In genomic region chr11:23846016-23846815, GRCm38 (mm10) we compare ENCODE assay signal across 10 mouse cellular contexts. TPM values are rescaled to one million over a fixed set of nuclear protein-coding genes. Genes with fewer than 3 reads are reported as not detected.
DNase-seq lines count a peak whose midpoint lies in the region; ATAC-seq and TF ChIP-seq lines count a peak whose summit lies in the region.
"Had no signal": no experiment of that assay in that cellular context is flagged by ENCODE, and none has a peak within 500 bp of the region (broad histone marks: within the 10 kb centered on the region; RNA-seq: fewer than 3 reads in every experiment).

No protein-coding gene starts in this region.

- no peaks in the 10 kb centered on the region for H3K79me2 ChIP-seq in CH12.LX (replicated peaks; ENCODE audit: control insufficient read depth, extremely low read depth, insufficient read depth, poor library complexity, severe bottlenecking)
- H3K79me2 ChIP-seq in myocyte (ENCODE audit: control insufficient read depth, insufficient read depth) = no peaks in the 10 kb centered on the region

- TF ChIP-seq POLR2A in CH12.LX (IDR thresholded peaks at IDR 0.05; ENCODE audit: low read depth, low read length) (no peak), myocyte (IDR thresholded peaks at IDR 0.05; ENCODE audit: insufficient read length, low read depth) (no peak)

- H3K36me3 ChIP-seq in CH12.LX (replicated peaks in 1 of 2; ENCODE audit: control insufficient read depth in 1 of 2, insufficient read depth in 1 of 2, low read length in 1 of 2) = no peaks in the 10 kb centered on the region
- H3K36me3 ChIP-seq in heart, postnatal 0 days (replicated peaks; ENCODE audit: control insufficient read depth, insufficient read depth, low read length) = no peaks in the 10 kb centered on the region
- no peaks in the 10 kb centered on the region for H3K36me3 ChIP-seq in myocyte (ENCODE audit: control insufficient read depth, insufficient read depth)
- no peaks in the 10 kb centered on the region for H3K36me3 ChIP-seq in hindbrain, embryonic 11.5 days (ENCODE audit: control insufficient read depth, insufficient read depth, low read length)
- no peaks in the 10 kb centered on the region for H3K36me3 ChIP-seq in intestine, embryonic 16.5 days (ENCODE audit: control insufficient read depth, insufficient read depth, low read length)
- H3K36me3 ChIP-seq: midbrain, embryonic 15.5 days had no signal

- no peak for TF ChIP-seq RAD21 in CH12.LX (IDR thresholded peaks at IDR 0.05; ENCODE audit: low read depth, low read length)

- H3K4me3 ChIP-seq in CH12.LX (replicated peaks in 1 of 3; ENCODE audit: low read depth in 2 of 3, low read length in 2 of 3, poor library complexity in 1 of 3) = no peak overlapping the region
- no peak overlapping the region for H3K4me3 ChIP-seq in heart, postnatal 0 days (ENCODE audit: low read depth, low read length)
- H3K4me3 ChIP-seq in myocyte = no peak overlapping the region
- no peak overlapping the region for H3K4me3 ChIP-seq in hindbrain, embryonic 11.5 days (ENCODE audit: low read depth, low read length)
- no peak overlapping the region for H3K4me3 ChIP-seq in intestine, embryonic 16.5 days (ENCODE audit: low read length)
- H3K4me3 ChIP-seq: midbrain, embryonic 15.5 days had no signal

- in situ Hi-C loops in CH12.LX (cut with MboI; ENCODE audit: low pct_ligation_motif_present, low pct_unique_long_range_greater_than_20kb, low sequenced_read_pairs) = no loop called here

- H3K9me3 ChIP-seq in CH12.LX (replicated peaks; ENCODE audit: low read length) = no peaks in the 10 kb centered on the region
- H3K9me3 ChIP-seq in heart, postnatal 0 days (replicated peaks; ENCODE audit: control insufficient read depth, low read length) = no peaks in the 10 kb centered on the region
- H3K9me3 ChIP-seq in hindbrain, embryonic 11.5 days (ENCODE audit: control insufficient read depth, low read length) = no peaks in the 10 kb centered on the region
- H3K9me3 ChIP-seq in intestine, embryonic 16.5 days (ENCODE audit: control insufficient read depth, low read length) = no peaks in the 10 kb centered on the region
- H3K9me3 ChIP-seq: midbrain, embryonic 15.5 days had no signal

- no peak overlapping the region for H3ac ChIP-seq in myocyte (ENCODE audit: control insufficient read depth, insufficient read length)

- peaks cover 0 to 28% of the 10 kb centered on the region in 2 experiments; a peak in 2 of 4 replicates for H3K4me1 ChIP-seq in CH12.LX (ENCODE audit: control insufficient read depth in 1 of 2, insufficient read depth in 2 of 2)
- H3K4me1 ChIP-seq in heart, postnatal 0 days (ENCODE audit: control insufficient read depth, insufficient read depth) = no peaks in the 10 kb centered on the region
- H3K4me1 ChIP-seq in hindbrain, embryonic 11.5 days (replicated peaks; ENCODE audit: control insufficient read depth, insufficient read depth, low read length) = no peaks in the 10 kb centered on the region
- no peaks in the 10 kb centered on the region for H3K4me1 ChIP-seq in intestine, embryonic 16.5 days (ENCODE audit: control insufficient read depth, insufficient read depth, low read length)
- H3K4me1 ChIP-seq: midbrain, embryonic 15.5 days had no signal

- H3K27me3 ChIP-seq in CH12.LX (replicated peaks) (no peaks in the 10 kb centered on the region), myocyte (ENCODE audit: control insufficient read depth, insufficient read depth, insufficient read length) (peaks cover 5% of the 10 kb centered on the region)
- no peaks in the 10 kb centered on the region for H3K27me3 ChIP-seq in heart, postnatal 0 days (ENCODE audit: control insufficient read depth, insufficient read depth, low read length)
- H3K27me3 ChIP-seq in hindbrain, embryonic 11.5 days (ENCODE audit: control insufficient read depth, insufficient read depth, low read length) = no peaks in the 10 kb centered on the region
- no peaks in the 10 kb centered on the region for H3K27me3 ChIP-seq in intestine, embryonic 16.5 days (replicated peaks; ENCODE audit: control insufficient read depth, insufficient read depth, low read length)
- H3K27me3 ChIP-seq: midbrain, embryonic 15.5 days had no signal

- WGBS in heart, postnatal 0 days = 40% methylated on average over 22 of the region's 22 CpGs
- 74% methylated on average over 22 of the region's 22 CpGs for WGBS in hindbrain, embryonic 11.5 days
- WGBS in intestine, embryonic 16.5 days = 69% methylated on average over 22 of the region's 22 CpGs

- dilution Hi-C loops in CH12.LX (cut with MboI; ENCODE audit: extremely low pct_ligation_motif_present, extremely low pct_unique_long_range_greater_than_20kb, low sequenced_read_pairs) = no loop called here

- no peak for TF ChIP-seq EP300 in CH12.LX (IDR thresholded peaks at IDR 0.05; ENCODE audit: low read length)
- no peak for TF ChIP-seq EP300 in heart, postnatal 0 days (IDR thresholded peaks at IDR 0.05; ENCODE audit: low read depth)

- H3K4me2 ChIP-seq in CH12.LX (ENCODE audit: insufficient read depth, low read depth, poor library complexity, severe bottlenecking) = no peak overlapping the region
- H3K4me2 ChIP-seq in heart, postnatal 0 days (ENCODE audit: low read depth, low read length) = peak overlapping the region; percentile 41
- no peak overlapping the region for H3K4me2 ChIP-seq in myocyte (ENCODE audit: low read depth)
- H3K4me2 ChIP-seq in hindbrain, embryonic 11.5 days (replicated peaks; ENCODE audit: low read depth, low read length) = no peak overlapping the region
- no peak overlapping the region for H3K4me2 ChIP-seq in intestine, embryonic 16.5 days (ENCODE audit: low read depth, low read length)
- H3K4me2 ChIP-seq: midbrain, embryonic 15.5 days had no signal

- peak; percentile 89 for DNase-seq in CD4-positive helper T cell, adult 2 months (ENCODE audit: low read depth, low spot score)
- peak; percentile 23 for DNase-seq in CH12.LX (ENCODE audit: extremely low read depth)
- no peak for DNase-seq in heart, postnatal 0 days (ENCODE audit: low spot score)
- no peak for DNase-seq in adrenal gland, adult 8-10 months
- no peak for DNase-seq in hindbrain, embryonic 11.5 days (ENCODE audit: low spot score)
- DNase-seq in cerebellum, postnatal 4 days (ENCODE audit: low spot score in 2 of 2) = no peak
- DNase-seq: forebrain, postnatal 0 days had no signal

- no peak overlapping the region for H3K9ac ChIP-seq in CH12.LX (ENCODE audit: insufficient read depth, low read depth)
- H3K9ac ChIP-seq in heart, postnatal 0 days (replicated peaks; ENCODE audit: low read depth, low read length) = no peak overlapping the region
- no peak overlapping the region for H3K9ac ChIP-seq in hindbrain, embryonic 11.5 days (ENCODE audit: low read depth, low read length)
- no peak overlapping the region for H3K9ac ChIP-seq in intestine, embryonic 16.5 days (ENCODE audit: low read depth, low read length)
- H3K9ac ChIP-seq: forebrain, postnatal 0 days; midbrain, embryonic 15.5 days had no signal

- no peak overlapping the region for H3K27ac ChIP-seq in CH12.LX (ENCODE audit: insufficient read depth, low read depth)
- no peak overlapping the region for H3K27ac ChIP-seq in heart, postnatal 0 days (ENCODE audit: low read depth)
- no peak overlapping the region for H3K27ac ChIP-seq in hindbrain, embryonic 11.5 days (ENCODE audit: low read depth, low read length)
- no peak overlapping the region for H3K27ac ChIP-seq in intestine, embryonic 16.5 days (ENCODE audit: low read length)
- H3K27ac ChIP-seq: midbrain, embryonic 15.5 days had no signal

- TF ChIP-seq CTCF in CH12.LX (conservative IDR thresholded peaks at IDR 0.05 in 1 of 2, IDR thresholded peaks at IDR 0.05 in 1 of 2; ENCODE audit: low read depth in 2 of 2, low read length in 2 of 2) = no peak
- TF ChIP-seq CTCF in heart, postnatal 0 days (IDR thresholded peaks at IDR 0.05; ENCODE audit: low read depth) = no peak

- ATAC-seq in heart, postnatal 0 days (ENCODE audit: insufficient read depth, low read depth) = peak; percentile 60; the same call in 1 of the 2 replicates
- ATAC-seq in hindbrain, embryonic 11.5 days (ENCODE audit: low FRiP score) = no peak
- no peak for ATAC-seq in intestine, embryonic 16.5 days
- ATAC-seq: forebrain, postnatal 0 days; midbrain, embryonic 15.5 days had no signal

TF ChIP-seq in CH12.LX, 34 proteins besides CTCF, POLR2A, EP300 and RAD21 (continues in another document):
- TF ChIP-seq ETS1 (conservative IDR thresholded peaks at IDR 0.05; ENCODE audit: low read depth, low read length) (0 out of 2 replicates have a peak, but pooled peaks have one; percentile 17), IRF4 (IDR thresholded peaks at IDR 0.05; ENCODE audit: low read depth, low read length) (no peak), ELF1 (IDR thresholded peaks at IDR 0.05; ENCODE audit: low read depth, low read length) (no peak), RCOR1 (conservative IDR thresholded peaks at IDR 0.05; ENCODE audit: low read depth, low read length) (no peak), MEF2A (IDR thresholded peaks at IDR 0.05; ENCODE audit: borderline replicate concordance, low read depth, low read length) (no peak), PAX5 (IDR thresholded peaks at IDR 0.05; ENCODE audit: low read length) (no peak), CHD2 (IDR thresholded peaks at IDR 0.05; ENCODE audit: low read length) (no peak), NELFE (IDR thresholded peaks at IDR 0.05; ENCODE audit: low read depth, low read length) (no peak)

TF ChIP-seq in myocyte, 11 proteins besides CTCF, POLR2A, EP300 and RAD21:
- TF ChIP-seq REST (IDR thresholded peaks at IDR 0.05; ENCODE audit: insufficient read depth, insufficient read length) (no peak), USF1 (IDR thresholded peaks at IDR 0.05; ENCODE audit: low read depth) (peak; percentile 1)

RNA-seq across cellular contexts. Expression of gene Papolg, which starts 48.8 kb away (rescaled TPM):
- 13.3 and 13.6 TPM in 2 replicates for total RNA-seq in CH12.LX (2012; rRNA removed)
- 23.0 and 23.1 TPM in 2 replicates for total RNA-seq in CH12.LX (2014; rRNA removed)
- polyA plus RNA-seq in CH12.LX (2012; ENCODE audit: insufficient read length, low read depth) = 15.3 and 15.7 TPM in 2 replicates
- 6.1 and 8.7 TPM in 2 replicates for total RNA-seq in heart, postnatal 0 days (2014; rRNA removed; ENCODE audit: low replicate concordance)
- polyA plus RNA-seq in heart, postnatal 0 days (2015; fragmentation: Nextera tagmentation; extraction: Ambion mirVana) = 5.3 and 6.4 TPM in 2 replicates
- polyA plus RNA-seq in myocyte (2012; fragmentation: generic; extraction: Trizol) = 3.2 TPM
- total RNA-seq in adrenal gland, adult 8-10 months (2022) = 10 to 100 TPM; 13.4 to 16.3 (median 14.2) TPM
- 26.7 and 31.1 TPM in 2 replicates for polyA plus RNA-seq in hindbrain, embryonic 11.5 days (2014; fragmentation: Nextera tagmentation; extraction: Ambion mirVana)
- 8.5 and 9.1 TPM in 2 replicates for polyA plus RNA-seq in intestine, embryonic 16.5 days (2015; fragmentation: Nextera tagmentation; extraction: Ambion mirVana)

Comparison
In these comparisons a context has a peak if more than half of its experiments do, and no peak if none do; other contexts are left out.
1. DNase-seq: peak in CD4-positive helper T cell, adult 2 months (single experiment) and CH12.LX (single experiment); none in heart, postnatal 0 days (single experiment), adrenal gland, adult 8-10 months (single experiment), hindbrain, embryonic 11.5 days (single experiment) and cerebellum, postnatal 4 days (0 of 2).